Mouse (Mus musculus): ENCODE results near the gene Cfap45. TPM values are rescaled to one million over a fixed set of nuclear protein-coding genes. Genes with fewer than 3 reads are reported as not detected.
A peak's percentile ranks its signal among the peaks of the same experiment; 100 is the strongest.

Cfap45 gene
- polyA plus RNA-seq, 1 experiment from 2014 or later: 0.40 TPM

- Histone ChIP-seq H3K9ac (ENCODE audit: low read depth, low read length) (peak overlapping the region; percentile 60), H3K4me2 (ENCODE audit: low read depth, low read length) (peak overlapping the region; percentile 64), H3K9me3 (replicated peaks; ENCODE audit: control insufficient read depth, low read length) (no peaks in the 10 kb centered on the region), H3K4me3 (ENCODE audit: low read depth, low read length) (peak overlapping the region; percentile 67), H3K36me3 (ENCODE audit: control insufficient read depth, insufficient read depth) (peaks cover 6% of the 10 kb centered on the region), H3K27me3 (ENCODE audit: control insufficient read depth, insufficient read depth, low read depth, low read length) (peaks cover 4% of the 10 kb centered on the region), H3K27ac (ENCODE audit: low read length) (peak overlapping the region; percentile 77), H3K4me1 (ENCODE audit: control insufficient read depth, low read depth, low read length) (peaks cover 27% of the 10 kb centered on the region)
- ATAC-seq (ENCODE audit: low read depth): peak; percentile 14; the same call in 1 of the 2 replicates
- 1% methylated on average over 13 of the region's 13 CpGs for WGBS (ENCODE audit: insufficient replicate concordance)
These were observed 19.0 kb upstream of the Cfap45 start for GRCm38 (mm10) chr1:172501371-172502144.

GRCm38 (mm10) chr1:172502145-172503110 is 18.2 kb upstream of the Cfap45 start:
- H3K36me3 ChIP-seq (ENCODE audit: control insufficient read depth, insufficient read depth): peaks cover 6% of the 10 kb centered on the region
- 15% methylated on average over 12 of the region's 13 CpGs for WGBS (ENCODE audit: insufficient replicate concordance)
- H3K4me3 ChIP-seq (ENCODE audit: low read depth, low read length): peak overlapping the region; percentile 67
- H3K4me2 ChIP-seq (ENCODE audit: low read depth, low read length): peak overlapping the region; percentile 64
- no peaks in the 10 kb centered on the region for H3K9me3 ChIP-seq (replicated peaks; ENCODE audit: control insufficient read depth, low read length)
- no peak for ATAC-seq (ENCODE audit: low read depth)
- peak overlapping the region; percentile 77 for H3K27ac ChIP-seq (ENCODE audit: low read length)
- peaks cover 27% of the 10 kb centered on the region for H3K4me1 ChIP-seq (ENCODE audit: control insufficient read depth, low read depth, low read length)
- peaks cover 4% of the 10 kb centered on the region for H3K27me3 ChIP-seq (ENCODE audit: control insufficient read depth, insufficient read depth, low read depth, low read length)
- H3K9ac ChIP-seq (ENCODE audit: low read depth, low read length): peak overlapping the region; percentile 19; the same call in 1 of the 2 replicates

- Histone ChIP-seq H3K36me3 (ENCODE audit: control insufficient read depth, insufficient read depth) (peaks cover 6% of the 10 kb centered on the region), H3K4me2 (ENCODE audit: low read depth, low read length) (peak overlapping the region; percentile 64), H3K9me3 (replicated peaks; ENCODE audit: control insufficient read depth, low read length) (no peaks in the 10 kb centered on the region), H3K27me3 (ENCODE audit: control insufficient read depth, insufficient read depth, low read depth, low read length) (peaks cover 4% of the 10 kb centered on the region), H3K4me1 (ENCODE audit: control insufficient read depth, low read depth, low read length) (peaks cover 27% of the 10 kb centered on the region), H3K9ac (ENCODE audit: low read depth, low read length) (peak overlapping the region; percentile 19; the same call in 1 of the 2 replicates), H3K27ac (ENCODE audit: low read length) (peak overlapping the region; percentile 77), H3K4me3 (ENCODE audit: low read depth, low read length) (peak overlapping the region; percentile 67)
- 32% methylated on average over 14 of the region's 14 CpGs for WGBS (ENCODE audit: insufficient replicate concordance)
- ATAC-seq (ENCODE audit: low read depth): no peak
These were observed 17.2 kb upstream of the Cfap45 start for GRCm38 (mm10) chr1:172503111-172503997.

GRCm38 (mm10) chr1:172504756-172505155 is 15.8 kb upstream of the Cfap45 start:
- Histone ChIP-seq H3K4me2 (ENCODE audit: low read depth, low read length) (no peak overlapping the region), H3K27ac (ENCODE audit: low read length) (no peak overlapping the region), H3K4me3 (ENCODE audit: low read depth, low read length) (no peak overlapping the region)

GRCm38 (mm10) chr1:172507001-172507400 is 13.6 kb upstream of the Cfap45 start:
- WGBS (ENCODE audit: insufficient replicate concordance): 48% methylated on average over 5 of the region's 5 CpGs

More at GRCm38 (mm10) chr1:172504756-172505155, 15.8 kb upstream of the Cfap45 start:
- 68% methylated on average over 8 of the region's 8 CpGs for WGBS (ENCODE audit: insufficient replicate concordance)
- Histone ChIP-seq H3K36me3 (ENCODE audit: control insufficient read depth, insufficient read depth) (peaks cover 6% of the 10 kb centered on the region), H3K9ac (ENCODE audit: low read depth, low read length) (no peak overlapping the region), H3K27me3 (ENCODE audit: control insufficient read depth, insufficient read depth, low read depth, low read length) (peaks cover 4% of the 10 kb centered on the region), H3K4me1 (ENCODE audit: control insufficient read depth, low read depth, low read length) (peaks cover 25% of the 10 kb centered on the region), H3K9me3 (replicated peaks; ENCODE audit: control insufficient read depth, low read length) (no peaks in the 10 kb centered on the region)
- no peak for ATAC-seq (ENCODE audit: low read depth)

GRCm38 (mm10) chr1:172507701-172508100 is 12.9 kb upstream of the Cfap45 start:
- Histone ChIP-seq H3K4me3 (ENCODE audit: low read depth, low read length) (no peak overlapping the region), H3K4me2 (ENCODE audit: low read depth, low read length) (no peak overlapping the region), H3K4me1 (ENCODE audit: control insufficient read depth, low read depth, low read length) (peaks cover 17% of the 10 kb centered on the region), H3K9ac (ENCODE audit: low read depth, low read length) (no peak overlapping the region), H3K27me3 (ENCODE audit: control insufficient read depth, insufficient read depth, low read depth, low read length) (no peaks in the 10 kb centered on the region), H3K9me3 (replicated peaks; ENCODE audit: control insufficient read depth, low read length) (no peaks in the 10 kb centered on the region), H3K36me3 (ENCODE audit: control insufficient read depth, insufficient read depth) (peaks cover 6% of the 10 kb centered on the region), H3K27ac (ENCODE audit: low read length) (no peak overlapping the region)
- ATAC-seq (ENCODE audit: low read depth): no peak
- WGBS (ENCODE audit: insufficient replicate concordance): 62% methylated on average over 3 of the region's 3 CpGs

More at GRCm38 (mm10) chr1:172507001-172507400, 13.6 kb upstream of the Cfap45 start:
- H3K4me1 ChIP-seq (ENCODE audit: control insufficient read depth, low read depth, low read length): peaks cover 20% of the 10 kb centered on the region
- ATAC-seq (ENCODE audit: low read depth): no peak
- peaks cover 6% of the 10 kb centered on the region for H3K36me3 ChIP-seq (ENCODE audit: control insufficient read depth, insufficient read depth)
- H3K27ac ChIP-seq (ENCODE audit: low read length): no peak overlapping the region
- H3K4me2 ChIP-seq (ENCODE audit: low read depth, low read length): no peak overlapping the region
- no peak overlapping the region for H3K4me3 ChIP-seq (ENCODE audit: low read depth, low read length)
- H3K27me3 ChIP-seq (ENCODE audit: control insufficient read depth, insufficient read depth, low read depth, low read length): no peaks in the 10 kb centered on the region
- no peak overlapping the region for H3K9ac ChIP-seq (ENCODE audit: low read depth, low read length)
- no peaks in the 10 kb centered on the region for H3K9me3 ChIP-seq (replicated peaks; ENCODE audit: control insufficient read depth, low read length)

GRCm38 (mm10) chr1:172508172-172508571 is 12.4 kb upstream of the Cfap45 start:
- Histone ChIP-seq H3K27me3 (ENCODE audit: control insufficient read depth, insufficient read depth, low read depth, low read length) (no peaks in the 10 kb centered on the region), H3K9ac (ENCODE audit: low read depth, low read length) (no peak overlapping the region), H3K36me3 (ENCODE audit: control insufficient read depth, insufficient read depth) (peaks cover 6% of the 10 kb centered on the region), H3K27ac (ENCODE audit: low read length) (no peak overlapping the region), H3K9me3 (replicated peaks; ENCODE audit: control insufficient read depth, low read length) (no peaks in the 10 kb centered on the region), H3K4me1 (ENCODE audit: control insufficient read depth, low read depth, low read length) (peaks cover 17% of the 10 kb centered on the region), H3K4me3 (ENCODE audit: low read depth, low read length) (no peak overlapping the region), H3K4me2 (ENCODE audit: low read depth, low read length) (no peak overlapping the region)
- 13% methylated on average over 2 of the region's 2 CpGs for WGBS (ENCODE audit: insufficient replicate concordance)
- peak; percentile 20; the same call in 1 of the 2 replicates for ATAC-seq (ENCODE audit: low read depth)

- no peak for ATAC-seq (ENCODE audit: low read depth)
- H3K4me1 ChIP-seq (ENCODE audit: control insufficient read depth, low read depth, low read length): peaks cover 10% of the 10 kb centered on the region
- H3K36me3 ChIP-seq (ENCODE audit: control insufficient read depth, insufficient read depth): peaks cover 6% of the 10 kb centered on the region
- no peak overlapping the region for H3K4me2 ChIP-seq (ENCODE audit: low read depth, low read length)
- no peak overlapping the region for H3K4me3 ChIP-seq (ENCODE audit: low read depth, low read length)
- H3K27ac ChIP-seq (ENCODE audit: low read length): no peak overlapping the region
- no peaks in the 10 kb centered on the region for H3K27me3 ChIP-seq (ENCODE audit: control insufficient read depth, insufficient read depth, low read depth, low read length)
- WGBS (ENCODE audit: insufficient replicate concordance): 72% methylated on average over 5 of the region's 5 CpGs
- H3K9ac ChIP-seq (ENCODE audit: low read depth, low read length): no peak overlapping the region
- H3K9me3 ChIP-seq (replicated peaks; ENCODE audit: control insufficient read depth, low read length): no peaks in the 10 kb centered on the region
These were observed 11.4 kb upstream of the Cfap45 start for GRCm38 (mm10) chr1:172509235-172509634.
